Mouse (Mus musculus) olfactory bulb, adult 2 months (tissue): Measurements from ENCODE around the gene Ercc8. TPM values are rescaled to one million over a fixed set of nuclear protein-coding genes. Genes with fewer than 3 reads are reported as not detected.

Experiments used
- H3K27ac ChIP-seq: fragments of 200-500 bp; 2 replicates; pipeline ENCODE4 v1.5.1; 2012; ENCODE audit warnings: low read depth, low read length; ENCODE audit not compliant: insufficient read depth
- H3K4me1 ChIP-seq: fragments of 200-500 bp; 2 replicates; pipeline ENCODE4 v1.6.1; 2012; ENCODE audit warnings: low read length; ENCODE audit not compliant: control insufficient read depth, insufficient read depth
- H3K4me3 ChIP-seq: fragments of 200-500 bp; 2 replicates; pipeline ENCODE4 v1.5.1; 2012; ENCODE audit warnings: mild to moderate bottlenecking, low read depth, low read length, moderate library complexity; ENCODE audit not compliant: insufficient read depth
- CTCF ChIP-seq: fragments of 200-500 bp; IDR thresholded peaks from 2 replicates; pipeline ENCODE4 v1.5.1; 2012; ENCODE audit warnings: low read depth, mild to moderate bottlenecking, low read length, moderate library complexity; ENCODE audit not compliant: insufficient read depth
- POLR2A ChIP-seq: fragments of 200-500 bp; IDR thresholded peaks from 2 replicates; pipeline ENCODE4 v1.6.1; 2012; ENCODE audit warnings: mild to moderate bottlenecking, low read depth, low read length, moderate library complexity; ENCODE audit not compliant: insufficient read depth
- WGBS: fragments of 180-500 bp; shearing (Covaris S2); methylation state at CpG from one replicate; pipeline ENCODE4 v1.1.7; 2018; 5-methylcytosine and 5-hydroxymethylcytosine counted together
- polyA plus RNA-seq: library from polyadenylated mRNA; stranded (reverse); fragments of >200 nt; gene quantifications from 2 replicates; pipeline ENCODE4 v1.2.4, GENCODE M21; 2012; ENCODE audit warnings: low replicate concordance; ENCODE audit not compliant: missing spikeins, insufficient read depth, insufficient read length

The Ercc8 gene
- polyA plus RNA-seq, 1 experiment = not detected

- no peak overlapping the region for H3K27ac ChIP-seq
- no peaks in the 10 kb centered on the region for H3K4me1 ChIP-seq
- 100% methylated on average over 1 of the region's 1 CpGs for WGBS
- no peak overlapping the region for H3K4me3 ChIP-seq
- TF ChIP-seq POLR2A (no peak), CTCF (no peak)
These were observed 11.5 kb downstream of the Ercc8 start for GRCm38 (mm10) chr13:108170002-108170401.

GRCm38 (mm10) chr13:108170511-108170910, 12.0 kb downstream of the Ercc8 start:
- no peak overlapping the region for H3K4me3 ChIP-seq
- H3K27ac ChIP-seq = no peak overlapping the region
- H3K4me1 ChIP-seq = no peaks in the 10 kb centered on the region
- 87% methylated on average over 8 of the region's 8 CpGs for WGBS
- TF ChIP-seq POLR2A = no peak
- TF ChIP-seq CTCF = no peak

- no peak for TF ChIP-seq POLR2A
- no peak for TF ChIP-seq CTCF
- WGBS = 92% methylated on average over 8 of the region's 8 CpGs
- Histone ChIP-seq H3K4me3 (no peak overlapping the region), H3K4me1 (no peaks in the 10 kb centered on the region), H3K27ac (no peak overlapping the region)
These were observed 21.1 kb downstream of the Ercc8 start for GRCm38 (mm10) chr13:108179618-108180017.

- WGBS = 87% methylated on average over 5 of the region's 5 CpGs
- no peaks in the 10 kb centered on the region for H3K4me1 ChIP-seq
- TF ChIP-seq POLR2A (no peak), CTCF (no peak)
- no peak overlapping the region for H3K27ac ChIP-seq
- H3K4me3 ChIP-seq = no peak overlapping the region
These were observed 22.3 kb downstream of the Ercc8 start for GRCm38 (mm10) chr13:108180821-108181220.

- Histone ChIP-seq H3K4me3 (no peak overlapping the region), H3K27ac (no peak overlapping the region), H3K4me1 (no peaks in the 10 kb centered on the region)
- TF ChIP-seq POLR2A = no peak
- TF ChIP-seq CTCF = no peak
These were observed 26.3 kb downstream of the Ercc8 start for GRCm38 (mm10) chr13:108184743-108185255.

GRCm38 (mm10) chr13:108185530-108185929, 27.0 kb downstream of the Ercc8 start:
- WGBS = 95% methylated on average over 3 of the region's 3 CpGs
- TF ChIP-seq CTCF = no peak
- TF ChIP-seq POLR2A = no peak
- H3K27ac ChIP-seq = no peak overlapping the region

GRCm38 (mm10) chr13:108187994-108188393, 29.5 kb downstream of the Ercc8 start:
- no peak overlapping the region for H3K4me3 ChIP-seq
- H3K27ac ChIP-seq = no peak overlapping the region
- no peaks in the 10 kb centered on the region for H3K4me1 ChIP-seq
- WGBS = 84% methylated on average over 4 of the region's 4 CpGs
- TF ChIP-seq CTCF (no peak), POLR2A (no peak)

More at GRCm38 (mm10) chr13:108185530-108185929, 27.0 kb downstream of the Ercc8 start:
- no peaks in the 10 kb centered on the region for H3K4me1 ChIP-seq
- H3K4me3 ChIP-seq = no peak overlapping the region

- H3K4me3 ChIP-seq = no peak overlapping the region
- 42% methylated on average over 11 of the region's 11 CpGs for WGBS
These were observed 32.7 kb downstream of the Ercc8 start for GRCm38 (mm10) chr13:108191074-108191720.

GRCm38 (mm10) chr13:108195474-108195873, 36.9 kb downstream of the Ercc8 start:
- H3K4me3 ChIP-seq = no peak overlapping the region
- H3K4me1 ChIP-seq = no peaks in the 10 kb centered on the region
- 89% methylated on average over 6 of the region's 6 CpGs for WGBS
- TF ChIP-seq CTCF = no peak
- TF ChIP-seq POLR2A = no peak
- no peak overlapping the region for H3K27ac ChIP-seq

More at GRCm38 (mm10) chr13:108191074-108191720, 32.7 kb downstream of the Ercc8 start:
- TF ChIP-seq CTCF (peak; percentile 29; the same call in 1 of the 2 replicates), POLR2A (no peak)
- Histone ChIP-seq H3K4me1 (no peaks in the 10 kb centered on the region), H3K27ac (no peak overlapping the region)

GRCm38 (mm10) chr13:108204857-108205256, 46.3 kb downstream of the Ercc8 start:
- Histone ChIP-seq H3K4me1 (no peaks in the 10 kb centered on the region), H3K27ac (no peak overlapping the region), H3K4me3 (no peak overlapping the region)
- WGBS = 91% methylated on average over 3 of the region's 3 CpGs
- TF ChIP-seq CTCF = no peak
- no peak for TF ChIP-seq POLR2A
